Comparison of ENCODE assay signal across 8 mouse cellular contexts in genomic region chr11:55470761-55471160, GRCm38 (mm10). TPM values are rescaled to one million over a fixed set of nuclear protein-coding genes. Genes with fewer than 3 reads are reported as not detected.
A peak's percentile ranks its signal among the peaks of the same experiment; 100 is the strongest.
DNase-seq lines count a peak whose midpoint lies in the region; ATAC-seq and TF ChIP-seq lines count a peak whose summit lies in the region.

No protein-coding gene starts in this region.

- H3K4me1 ChIP-seq in embryonic facial prominence, embryonic 11.5 days (ENCODE audit: control insufficient read depth, insufficient read depth, low read length) = no peaks in the 10 kb centered on the region
- H3K4me1 ChIP-seq in intestine, postnatal 0 days (replicated peaks; ENCODE audit: control insufficient read depth, insufficient read depth, low read length) = peaks cover 15% of the 10 kb centered on the region; the same call in 1 of the 2 replicates
- peaks cover 24% of the 10 kb centered on the region for H3K4me1 ChIP-seq in midbrain, embryonic 16.5 days (ENCODE audit: control insufficient read depth, insufficient read depth, low read length)

- H3K27ac ChIP-seq in layer of hippocampus, adult 2 months = no peak overlapping the region
- no peak overlapping the region for H3K27ac ChIP-seq in embryonic facial prominence, embryonic 11.5 days (replicated peaks; ENCODE audit: low read depth, low read length)
- H3K27ac ChIP-seq in intestine, postnatal 0 days (ENCODE audit: low read depth, low read length) = no peak overlapping the region
- no peak overlapping the region for H3K27ac ChIP-seq in midbrain, embryonic 16.5 days (ENCODE audit: low read length)

- H3K4me2 ChIP-seq in embryonic facial prominence, embryonic 11.5 days (ENCODE audit: low read depth, low read length) = peak overlapping the region; percentile 65
- H3K4me2 ChIP-seq in intestine, postnatal 0 days (replicated peaks; ENCODE audit: low read depth) = peak overlapping the region; percentile 88
- peak overlapping the region; percentile 86 for H3K4me2 ChIP-seq in midbrain, embryonic 16.5 days (ENCODE audit: low read length)

- H3K27me3 ChIP-seq in embryonic facial prominence, embryonic 11.5 days (ENCODE audit: control insufficient read depth, insufficient read depth, low read length) = no peaks in the 10 kb centered on the region
- no peaks in the 10 kb centered on the region for H3K27me3 ChIP-seq in intestine, postnatal 0 days (replicated peaks; ENCODE audit: control insufficient read depth, insufficient read depth, low read length)
- no peaks in the 10 kb centered on the region for H3K27me3 ChIP-seq in midbrain, embryonic 16.5 days (ENCODE audit: control insufficient read depth, insufficient read depth, low read depth, low read length)

- WGBS in embryonic facial prominence, embryonic 11.5 days = 62% methylated on average over 8 of the region's 8 CpGs
- WGBS in intestine, postnatal 0 days = 24% methylated on average over 8 of the region's 8 CpGs
- 71% methylated on average over 8 of the region's 8 CpGs for WGBS in midbrain, embryonic 16.5 days

- no peak for ATAC-seq in embryonic facial prominence, embryonic 11.5 days (replicated peaks; ENCODE audit: insufficient number of reproducible peaks, low FRiP score, low TSS enrichment, low read depth)
- no peak for ATAC-seq in intestine, postnatal 0 days
- no peak for ATAC-seq in midbrain, embryonic 16.5 days

- DNase-seq in layer of hippocampus, adult 2 months (ENCODE audit: low spot score in 2 of 2) = no peak
- no peak for DNase-seq in layer of hippocampus, postnatal 25 days (ENCODE audit: extremely low spot score in 1 of 2, low spot score in 1 of 2)
- no peak for DNase-seq in embryonic facial prominence, embryonic 11.5 days (ENCODE audit: low spot score)
- DNase-seq in thymus, postnatal 0 days (ENCODE audit: low spot score) = no peak
- DNase-seq in layer of hippocampus, adult 9-10 months (ENCODE audit: low spot score) = no peak
- no peak for DNase-seq in urinary bladder, postnatal 14 days (ENCODE audit: low spot score)

- H3K4me3 ChIP-seq in layer of hippocampus, adult 2 months = peak overlapping the region; percentile 85
- peak overlapping the region; percentile 97 for H3K4me3 ChIP-seq in embryonic facial prominence, embryonic 11.5 days (ENCODE audit: low read depth, low read length)
- peak overlapping the region; percentile 97 for H3K4me3 ChIP-seq in intestine, postnatal 0 days (ENCODE audit: low read depth, low read length)
- H3K4me3 ChIP-seq in midbrain, embryonic 16.5 days (ENCODE audit: low read depth, low read length) = peak overlapping the region; percentile 80

- no peak for TF ChIP-seq CTCF in layer of hippocampus, adult 2 months (conservative IDR thresholded peaks at IDR 0.05)
- TF ChIP-seq CTCF in intestine, postnatal 0 days (IDR thresholded peaks at IDR 0.05; ENCODE audit: low read depth) = no peak

- no peaks in the 10 kb centered on the region; the same call in none of the 2 replicates for H3K36me3 ChIP-seq in embryonic facial prominence, embryonic 11.5 days (replicated peaks; ENCODE audit: control insufficient read depth, insufficient read depth, low read depth, low read length)
- no peaks in the 10 kb centered on the region for H3K36me3 ChIP-seq in intestine, postnatal 0 days (ENCODE audit: control insufficient read depth, insufficient read depth)
- no peaks in the 10 kb centered on the region for H3K36me3 ChIP-seq in midbrain, embryonic 16.5 days (ENCODE audit: control insufficient read depth, insufficient read depth, low read length)

- no peaks in the 10 kb centered on the region for H3K9me3 ChIP-seq in embryonic facial prominence, embryonic 11.5 days (replicated peaks; ENCODE audit: control insufficient read depth, low read length)
- H3K9me3 ChIP-seq in intestine, postnatal 0 days (ENCODE audit: control insufficient read depth) = no peaks in the 10 kb centered on the region
- H3K9me3 ChIP-seq in midbrain, embryonic 16.5 days (replicated peaks; ENCODE audit: control insufficient read depth, low read length, poor library complexity, severe bottlenecking) = no peaks in the 10 kb centered on the region

- H3K9ac ChIP-seq in embryonic facial prominence, embryonic 11.5 days (replicated peaks; ENCODE audit: low read length) = no peak overlapping the region; the same call in 1 of the 2 replicates
- peak overlapping the region; percentile 91 for H3K9ac ChIP-seq in intestine, postnatal 0 days (ENCODE audit: low read depth, low read length)
- H3K9ac ChIP-seq in midbrain, embryonic 16.5 days (ENCODE audit: low read depth, low read length) = no peak overlapping the region

RNA-seq across cellular contexts. Expression of gene G3bp1, which starts 1.3 kb away (rescaled TPM):
- 10 to 100 TPM; 36.4 TPM for total RNA-seq in layer of hippocampus, adult 2 months (2021)
- 10 to 100 TPM; 35.0 to 36.5 TPM for total RNA-seq in layer of hippocampus, postnatal 25 days (2021)
- 261 and 263 TPM in 2 replicates for polyA plus RNA-seq in embryonic facial prominence, embryonic 11.5 days (2014; fragmentation: Nextera tagmentation; extraction: Ambion mirVana)
- 41.0 and 43.6 TPM in 2 replicates for polyA plus RNA-seq in intestine, postnatal 0 days (2015; fragmentation: Nextera tagmentation; extraction: Ambion mirVana)
- polyA plus RNA-seq in midbrain, embryonic 16.5 days (2015; fragmentation: Nextera tagmentation; extraction: Ambion mirVana) = 92.4 and 103 TPM in 2 replicates
- polyA plus RNA-seq in thymus, postnatal 0 days (2015; fragmentation: Nextera tagmentation; extraction: Ambion mirVana) = 149 and 159 TPM in 2 replicates

RNA-seq across cellular contexts. Expression of gene Atox1, which starts 9.7 kb away (rescaled TPM):
- 10 to 100 TPM; 88.4 to 92.4 TPM for total RNA-seq in layer of hippocampus, adult 2 months (2021)
- total RNA-seq in layer of hippocampus, postnatal 25 days (2021) = 100 to 1,000 TPM in 1 of 2 experiments, 10 to 100 TPM in 1; 95.7 to 109 TPM
- 243 and 262 TPM in 2 replicates for polyA plus RNA-seq in embryonic facial prominence, embryonic 11.5 days (2014; fragmentation: Nextera tagmentation; extraction: Ambion mirVana)
- 637 and 641 TPM in 2 replicates for polyA plus RNA-seq in intestine, postnatal 0 days (2015; fragmentation: Nextera tagmentation; extraction: Ambion mirVana)
- polyA plus RNA-seq in midbrain, embryonic 16.5 days (2015; fragmentation: Nextera tagmentation; extraction: Ambion mirVana) = 196 and 215 TPM in 2 replicates
- 449 and 452 TPM in 2 replicates for polyA plus RNA-seq in thymus, postnatal 0 days (2015; fragmentation: Nextera tagmentation; extraction: Ambion mirVana)

RNA-seq across cellular contexts. Expression of gene Sparc, which starts 47.8 kb away (rescaled TPM):
- total RNA-seq in layer of hippocampus, adult 2 months (2021) = 100 to 1,000 TPM; 274 to 288 TPM
- 100 to 1,000 TPM; 360 to 421 TPM for total RNA-seq in layer of hippocampus, postnatal 25 days (2021)
- polyA plus RNA-seq in embryonic facial prominence, embryonic 11.5 days (2014; fragmentation: Nextera tagmentation; extraction: Ambion mirVana) = 423 and 462 TPM in 2 replicates
- 931 and 943 TPM in 2 replicates for polyA plus RNA-seq in intestine, postnatal 0 days (2015; fragmentation: Nextera tagmentation; extraction: Ambion mirVana)
- polyA plus RNA-seq in midbrain, embryonic 16.5 days (2015; fragmentation: Nextera tagmentation; extraction: Ambion mirVana) = 426 and 452 TPM in 2 replicates
- 297 TPM in 2 replicates for polyA plus RNA-seq in thymus, postnatal 0 days (2015; fragmentation: Nextera tagmentation; extraction: Ambion mirVana)
